8 mouse cellular contexts compared by ENCODE assay signal in genomic region chr9:66591851-66592645, GRCm38 (mm10). TPM values are rescaled to one million over a fixed set of nuclear protein-coding genes. Genes with fewer than 3 reads are reported as not detected.
DNase-seq lines count a peak whose midpoint lies in the region; ATAC-seq and TF ChIP-seq lines count a peak whose summit lies in the region.

No protein-coding gene starts in this region.

- peak; percentile 69 for ATAC-seq in forebrain, postnatal 0 days
- ATAC-seq in hindbrain, embryonic 16.5 days, result peak; percentile 56
- peak; percentile 67 for ATAC-seq in liver, embryonic 13.5 days (ENCODE audit: low read depth)
- peak; percentile 55 for ATAC-seq in neural tube, embryonic 14.5 days (ENCODE audit: low read depth)

- H3K9me3 ChIP-seq in forebrain, postnatal 0 days (ENCODE audit: low read length), result no peaks in the 10 kb centered on the region
- H3K9me3 ChIP-seq in hindbrain, embryonic 16.5 days (ENCODE audit: control insufficient read depth, low read length), result no peaks in the 10 kb centered on the region
- H3K9me3 ChIP-seq in liver, embryonic 13.5 days (replicated peaks), result no peaks in the 10 kb centered on the region
- H3K9me3 ChIP-seq in neural tube, embryonic 14.5 days (ENCODE audit: control insufficient read depth, low read length), result no peaks in the 10 kb centered on the region

- H3K4me1 ChIP-seq in brown adipose tissue, adult 24 weeks (ENCODE audit: control insufficient read depth, insufficient read depth, insufficient read length, low read length), result peaks cover 6% of the 10 kb centered on the region
- peaks cover 9% of the 10 kb centered on the region for H3K4me1 ChIP-seq in forebrain, postnatal 0 days (ENCODE audit: insufficient read depth)
- peaks cover 21% of the 10 kb centered on the region for H3K4me1 ChIP-seq in hindbrain, embryonic 16.5 days (ENCODE audit: control insufficient read depth, insufficient read depth, low read depth, low read length)
- peaks cover 44% of the 10 kb centered on the region for H3K4me1 ChIP-seq in liver, embryonic 13.5 days (replicated peaks)
- peaks cover 27% of the 10 kb centered on the region for H3K4me1 ChIP-seq in neural tube, embryonic 14.5 days (ENCODE audit: control insufficient read depth, insufficient read depth, low read length)

- peak; percentile 30 for DNase-seq in layer of hippocampus, postnatal 36 days
- DNase-seq in layer of hippocampus, adult 9-10 months (ENCODE audit: low spot score), result no peak
- DNase-seq in forebrain, postnatal 0 days, result peak; percentile 61
- peak; percentile 51 for DNase-seq in liver, embryonic 13.5 days
- DNase-seq in thymus, postnatal 25 days, result peak; percentile 63

- H3K9ac ChIP-seq in forebrain, postnatal 0 days, result peak overlapping the region; percentile 92
- peak overlapping the region; percentile 95 for H3K9ac ChIP-seq in hindbrain, embryonic 16.5 days (ENCODE audit: low read depth, low read length)
- peak overlapping the region; percentile 95 for H3K9ac ChIP-seq in liver, embryonic 13.5 days
- peak overlapping the region; percentile 97 for H3K9ac ChIP-seq in neural tube, embryonic 14.5 days (replicated peaks; ENCODE audit: low read depth, low read length)

- H3K27ac ChIP-seq in brown adipose tissue, adult 24 weeks (replicated peaks; ENCODE audit: low read depth, low read length), result peak overlapping the region; percentile 80
- H3K27ac ChIP-seq in forebrain, postnatal 0 days (ENCODE audit: low read depth, low read length), result peak overlapping the region; percentile 93
- peak overlapping the region; percentile 89 for H3K27ac ChIP-seq in hindbrain, embryonic 16.5 days (ENCODE audit: low read depth, low read length)
- H3K27ac ChIP-seq in liver, embryonic 13.5 days, result peak overlapping the region; percentile 90
- H3K27ac ChIP-seq in neural tube, embryonic 14.5 days (ENCODE audit: low read depth, low read length), result peak overlapping the region; percentile 97

- H3K4me2 ChIP-seq in forebrain, postnatal 0 days (ENCODE audit: low read depth), result peak overlapping the region; percentile 70
- H3K4me2 ChIP-seq in hindbrain, embryonic 16.5 days (ENCODE audit: low read length), result peak overlapping the region; percentile 76
- peak overlapping the region; percentile 85 for H3K4me2 ChIP-seq in liver, embryonic 13.5 days
- H3K4me2 ChIP-seq in neural tube, embryonic 14.5 days (ENCODE audit: low read depth, low read length), result peak overlapping the region; percentile 75

- H3K27me3 ChIP-seq in forebrain, postnatal 0 days (ENCODE audit: insufficient read depth, low read length), result no peaks in the 10 kb centered on the region
- no peaks in the 10 kb centered on the region for H3K27me3 ChIP-seq in hindbrain, embryonic 16.5 days (replicated peaks; ENCODE audit: control insufficient read depth, insufficient read depth, low read length)
- peaks cover 6% of the 10 kb centered on the region; the same call in 1 of the 2 replicates for H3K27me3 ChIP-seq in liver, embryonic 13.5 days
- no peaks in the 10 kb centered on the region for H3K27me3 ChIP-seq in neural tube, embryonic 14.5 days (ENCODE audit: control insufficient read depth, insufficient read depth, low read length)

- peak overlapping the region; percentile 97 for H3K4me3 ChIP-seq in brown adipose tissue, adult 24 weeks (ENCODE audit: insufficient read depth, low read depth, low read length)
- peak overlapping the region; percentile 97 for H3K4me3 ChIP-seq in forebrain, postnatal 0 days (ENCODE audit: low read depth, low read length)
- H3K4me3 ChIP-seq in hindbrain, embryonic 16.5 days (ENCODE audit: low read length), result peak overlapping the region; percentile 80
- H3K4me3 ChIP-seq in liver, embryonic 13.5 days (replicated peaks), result peak overlapping the region; percentile 89
- peak overlapping the region; percentile 93 for H3K4me3 ChIP-seq in neural tube, embryonic 14.5 days (ENCODE audit: low read depth, low read length)

- under 1% methylated on average over 53 of the region's 83 CpGs for WGBS in forebrain, postnatal 0 days
- under 1% methylated on average over 61 of the region's 83 CpGs for WGBS in hindbrain, embryonic 16.5 days
- under 1% methylated on average over 67 of the region's 83 CpGs for WGBS in liver, embryonic 13.5 days (ENCODE audit: insufficient replicate concordance)
- under 1% methylated on average over 47 of the region's 83 CpGs for WGBS in neural tube, embryonic 14.5 days

- H3K36me3 ChIP-seq in forebrain, postnatal 0 days (ENCODE audit: insufficient read depth), result no peaks in the 10 kb centered on the region
- H3K36me3 ChIP-seq in hindbrain, embryonic 16.5 days (ENCODE audit: control insufficient read depth, insufficient read depth, low read length), result no peaks in the 10 kb centered on the region
- no peaks in the 10 kb centered on the region for H3K36me3 ChIP-seq in liver, embryonic 13.5 days
- H3K36me3 ChIP-seq in neural tube, embryonic 14.5 days (ENCODE audit: control insufficient read depth, insufficient read depth, low read length), result no peaks in the 10 kb centered on the region

- TF ChIP-seq CTCF in forebrain, postnatal 0 days (IDR thresholded peaks at IDR 0.05; ENCODE audit: low read depth), result no peak

RNA-seq across cellular contexts. Expression of gene Usp3, which starts 0.9 kb away (rescaled TPM):
- 10 to 100 TPM; 31.8 to 41.9 TPM for total RNA-seq in layer of hippocampus, postnatal 36 days (2021)
- polyA plus RNA-seq in brown adipose tissue, adult 24 weeks (2012; ENCODE audit: insufficient read depth, insufficient read length, missing spikeins), result 16.8 and 17.9 TPM in 2 replicates
- total RNA-seq in forebrain, postnatal 0 days (2014; rRNA removed), result 46.3 and 59.7 TPM in 2 replicates
- polyA plus RNA-seq in forebrain, postnatal 0 days (2015; fragmentation: Nextera tagmentation; extraction: Ambion mirVana), result 55.1 and 55.2 TPM in 2 replicates
- polyA plus RNA-seq in hindbrain, embryonic 16.5 days (2015; fragmentation: Nextera tagmentation; extraction: Ambion mirVana), result 50.6 and 50.9 TPM in 2 replicates
- polyA plus RNA-seq in liver, embryonic 13.5 days (2015; fragmentation: Nextera tagmentation; extraction: Ambion mirVana), result 15.4 and 18.8 TPM in 2 replicates
- 73.7 and 83.0 TPM in 2 replicates for polyA plus RNA-seq in neural tube, embryonic 14.5 days (2014; fragmentation: Nextera tagmentation; extraction: Ambion mirVana)
